Mouse (Mus musculus): ENCODE results near the gene Catsper4. TPM values are rescaled to one million over a fixed set of nuclear protein-coding genes. Genes with fewer than 3 reads are reported as not detected.

Catsper4 gene
- total RNA-seq, 2 experiments from 2014 or later: not detected

DNA sequence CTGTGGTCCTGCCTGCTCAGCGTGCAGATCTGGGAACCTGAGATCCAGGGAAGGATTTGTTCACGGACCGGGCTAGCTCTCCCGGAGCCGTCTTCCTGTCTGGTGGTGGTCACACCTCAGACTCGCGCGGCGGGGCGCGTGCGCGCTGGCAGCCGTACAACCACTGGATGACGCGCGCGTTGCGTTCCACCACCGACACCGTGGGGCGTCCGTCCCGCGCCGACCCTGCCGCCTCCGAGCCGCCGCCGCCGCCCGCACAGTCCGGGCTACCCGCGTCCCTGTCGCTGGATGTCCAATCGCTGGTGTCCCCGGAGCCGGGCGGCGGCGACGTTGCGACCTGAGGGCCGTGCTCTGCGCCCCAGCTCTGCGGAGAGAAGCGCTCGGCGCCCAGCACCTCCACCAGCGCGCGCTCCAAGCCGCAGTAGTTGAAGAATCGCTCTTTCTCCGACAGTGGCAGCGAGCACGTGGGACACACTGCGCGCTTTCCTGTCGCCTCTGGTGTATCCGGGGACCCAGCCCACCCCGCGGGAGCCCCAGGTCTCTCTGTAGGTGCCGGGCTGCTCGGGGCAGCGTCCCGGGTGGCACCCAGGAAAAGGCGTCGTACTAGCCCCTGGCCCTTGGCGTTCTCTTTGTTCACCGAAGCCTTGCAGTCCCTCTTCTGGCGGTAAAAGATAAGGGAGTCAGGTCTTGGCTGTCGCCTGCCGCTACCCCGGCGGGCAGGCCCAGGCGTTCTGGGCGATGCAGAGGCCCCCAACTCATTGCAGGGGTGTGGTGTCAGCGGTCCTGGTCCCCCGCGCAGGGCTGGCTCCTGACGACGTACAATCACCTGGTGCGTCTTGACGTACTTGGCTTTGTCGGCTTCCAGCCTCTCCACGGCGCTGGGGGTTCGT, 24.3 kb upstream of the Catsper4 start:
- no peak for DNase-seq (ENCODE audit: low spot score in 2 of 2)

DNA sequence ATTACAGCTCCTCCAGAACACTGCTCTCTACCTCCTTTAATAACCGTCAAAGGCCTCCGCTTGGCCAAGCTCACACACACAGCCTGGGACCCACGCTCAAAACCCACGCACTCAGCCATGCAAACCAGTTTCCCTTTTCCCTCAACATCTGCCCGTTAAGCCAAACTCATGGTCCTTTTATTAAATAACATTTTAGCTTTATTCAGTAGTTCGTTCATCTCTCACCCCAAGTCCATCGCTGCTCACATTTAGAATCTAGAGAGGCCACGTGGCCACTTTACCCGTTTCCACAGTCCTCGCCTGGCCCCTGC, 23.7 kb upstream of the Catsper4 start:
- no peak for DNase-seq (ENCODE audit: low spot score in 2 of 2)

DNA sequence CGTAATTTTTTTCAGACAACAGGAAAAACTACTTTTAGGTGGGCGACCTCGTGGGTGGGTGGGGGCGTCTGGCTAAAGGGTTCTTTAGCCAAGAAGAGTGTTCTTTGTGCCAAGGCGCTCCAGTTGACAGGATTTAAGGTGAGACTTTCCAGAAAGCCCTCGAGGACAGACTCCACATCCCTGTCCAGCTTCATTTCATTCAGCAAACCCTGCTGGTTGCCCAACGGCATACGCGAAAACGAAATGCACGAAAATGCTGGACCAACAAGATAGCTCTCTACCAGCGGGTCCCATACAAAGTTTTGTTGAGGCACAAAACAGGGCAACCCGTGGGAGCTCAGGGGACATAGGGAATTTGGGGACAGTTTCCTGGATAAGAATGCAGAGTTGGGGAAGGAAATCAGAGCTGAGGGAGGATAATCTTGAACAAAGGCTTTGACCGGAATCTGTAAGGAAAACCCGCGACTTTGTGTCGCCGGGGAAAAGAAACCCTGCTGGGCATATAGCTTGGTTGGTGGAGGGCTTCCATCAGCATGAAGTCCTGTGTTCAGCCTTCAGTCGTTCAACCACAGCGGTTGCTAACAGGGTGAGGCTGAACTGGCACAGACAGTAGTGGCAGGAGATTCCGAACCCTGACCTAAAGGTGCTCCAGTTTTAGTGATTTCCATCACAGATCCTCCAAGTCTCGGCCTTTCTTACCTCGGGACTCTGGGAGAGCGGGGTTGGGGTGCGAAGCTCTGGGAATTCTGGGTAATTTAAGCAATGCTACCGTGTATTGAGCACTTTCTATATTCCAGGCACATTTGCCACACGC, 23.1 kb upstream of the Catsper4 start:
- DNase-seq (ENCODE audit: low spot score in 2 of 2): no peak

- peak; percentile 46 to 55 for DNase-seq (ENCODE audit: low spot score in 2 of 2)
Observed at GRCm38 (mm10) chr4:134249651-134250050, 22.5 kb upstream of the Catsper4 start.

- no peak for DNase-seq (ENCODE audit: low spot score in 2 of 2)
Observed at GRCm38 (mm10) chr4:134246719-134247258, 19.6 kb upstream of the Catsper4 start, which contains the start of gene Gm30191. TSS of gene Gm30191 (plus strand) at chr4:134246935.

DNA sequence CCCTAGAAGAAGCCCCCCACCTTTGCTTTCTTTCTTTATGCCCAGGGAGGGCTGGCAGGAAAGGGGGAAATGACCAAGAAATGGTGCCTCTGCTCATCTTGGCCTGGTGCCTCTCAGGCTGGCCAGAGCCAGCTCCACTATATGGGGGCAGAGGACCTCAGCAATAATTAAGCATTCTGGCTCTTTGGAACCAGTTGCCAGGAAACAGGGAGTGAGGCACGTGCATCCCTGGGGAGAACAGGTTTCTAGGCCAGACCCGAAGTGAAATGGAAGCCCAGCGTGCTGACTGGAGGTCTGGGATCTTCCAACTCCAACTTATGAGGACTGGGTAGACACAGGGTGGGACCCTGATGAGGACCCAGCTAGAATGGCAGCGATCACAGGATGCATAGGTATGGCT, 19.1 kb upstream of the Catsper4 start:
- DNase-seq (ENCODE audit: low spot score in 2 of 2): no peak

DNA sequence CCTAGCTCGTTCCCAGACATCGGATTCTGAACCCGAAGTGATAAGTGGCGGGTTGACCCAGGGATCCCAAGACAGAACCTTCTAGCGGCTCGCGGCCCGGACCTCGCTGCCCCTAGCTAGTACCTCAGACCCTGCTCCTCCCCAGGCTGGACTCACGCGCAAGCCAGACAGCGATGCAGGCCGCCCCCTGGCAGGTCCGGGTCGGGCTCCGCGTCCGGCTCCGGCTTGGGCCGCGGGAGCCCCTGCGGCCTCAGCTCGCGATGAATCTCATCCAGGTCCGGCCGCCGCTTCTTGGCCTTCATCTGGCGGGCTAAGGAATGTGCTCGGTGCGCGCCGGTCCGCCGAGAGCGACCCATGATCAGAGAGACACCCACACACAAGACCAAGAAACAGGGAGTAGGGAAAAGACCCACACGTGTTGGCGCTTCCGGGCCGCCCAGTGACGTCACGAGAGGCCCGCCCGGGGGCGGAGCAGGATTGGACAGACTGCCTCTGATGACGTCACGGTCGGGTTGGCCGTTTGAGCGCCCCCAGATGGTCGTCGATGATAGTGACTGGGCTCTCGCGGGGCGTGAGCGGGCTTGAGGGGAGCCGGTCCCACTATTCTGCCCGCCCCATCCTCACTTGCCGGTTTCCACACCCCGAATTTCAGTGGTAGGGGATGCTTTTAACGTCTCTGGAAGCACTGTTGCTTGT, 18.1 kb upstream of the Catsper4 start, which contains the start of gene Zfp593:
TSS of gene Zfp593 (minus strand) at position 445 of the 696 bp plus-strand sequence.
- DNase-seq (ENCODE audit: low spot score in 2 of 2): peak; percentile 87 to 91

DNA sequence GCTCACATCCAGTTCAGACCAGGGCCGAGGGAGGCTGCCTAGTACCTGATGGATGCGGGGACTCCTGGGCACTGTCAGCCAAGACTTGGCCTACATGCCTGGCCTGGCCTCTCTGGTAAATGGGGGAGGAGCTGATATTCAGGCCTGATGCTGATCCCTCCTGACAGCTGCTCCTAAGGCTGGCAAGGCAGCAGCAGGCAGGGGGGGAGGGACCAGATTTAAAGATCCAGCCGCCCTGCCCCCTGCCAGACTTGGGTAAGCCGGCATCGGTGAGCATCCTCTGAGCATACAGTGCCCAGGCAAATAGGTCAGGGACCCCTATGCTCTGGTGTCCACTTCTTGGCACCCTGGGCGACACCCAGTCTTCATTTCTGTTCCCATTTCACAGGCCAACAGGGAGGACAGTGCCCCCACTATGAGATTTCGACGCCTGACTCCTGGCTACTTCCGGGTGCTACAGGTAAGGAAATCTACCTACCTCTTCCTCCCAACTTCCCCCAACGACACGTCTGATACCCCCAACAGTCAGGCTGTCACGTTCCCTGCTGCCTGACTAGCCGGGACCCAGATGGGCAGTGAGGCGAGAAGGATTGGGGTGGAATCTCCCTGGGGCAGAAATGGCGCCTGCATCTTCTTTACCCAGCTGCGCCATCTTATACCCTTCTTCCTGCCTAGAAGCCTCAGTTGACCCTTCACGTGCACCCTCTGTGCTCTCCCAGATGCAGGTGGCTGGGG, 16.5 kb upstream of the Catsper4 start, which contains the start of gene E130218I03Rik:
TSS of gene E130218I03Rik (plus strand) at position 147 of the 735 bp plus-strand sequence.
- no peak for DNase-seq (ENCODE audit: low spot score in 2 of 2)

GRCm38 (mm10) chr4:134238686-134239085, 11.5 kb upstream of the Catsper4 start:
- DNase-seq (ENCODE audit: low spot score in 2 of 2): no peak

GRCm38 (mm10) chr4:134238279-134238651, 11.1 kb upstream of the Catsper4 start, which contains the start of gene Cnksr1:
TSS of gene Cnksr1 (minus strand) at chr4:134238399.
- DNase-seq (ENCODE audit: low spot score in 2 of 2): peak; percentile 49 to 72

DNA sequence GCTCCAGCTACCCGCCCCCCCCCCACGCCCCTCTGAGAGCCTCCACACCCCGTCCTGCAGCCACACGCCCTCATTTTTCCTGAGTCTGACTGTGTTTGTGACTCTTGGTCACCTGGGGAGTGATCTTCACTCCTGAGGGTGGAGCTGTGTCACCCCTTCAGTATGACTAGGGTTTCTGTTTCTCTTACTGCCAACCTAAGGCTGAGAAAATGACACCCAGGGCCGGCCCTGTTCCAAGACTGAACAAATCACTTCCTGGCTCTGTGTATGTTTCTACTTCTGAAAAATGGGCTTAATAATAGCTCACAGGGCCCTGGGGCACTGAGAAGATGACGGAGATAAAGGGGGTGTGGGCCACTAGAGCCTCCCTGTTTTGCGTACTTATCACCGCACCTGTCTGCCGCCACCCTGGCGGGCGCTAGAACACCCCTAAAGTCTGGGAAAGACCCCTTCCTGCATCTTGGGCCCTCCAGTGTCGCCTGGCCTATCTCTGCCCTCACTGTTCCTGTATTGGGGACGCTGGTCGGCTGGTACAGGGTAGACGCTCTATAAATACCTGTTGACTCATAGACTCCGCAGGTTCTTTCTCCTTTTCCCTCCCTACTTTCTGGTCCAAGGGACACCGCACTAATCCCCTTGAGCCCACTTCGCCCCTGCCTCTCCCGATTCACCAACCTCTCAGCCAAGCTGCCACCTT, 10.5 kb upstream of the Catsper4 start:
- DNase-seq (ENCODE audit: low spot score in 2 of 2): no peak

DNA sequence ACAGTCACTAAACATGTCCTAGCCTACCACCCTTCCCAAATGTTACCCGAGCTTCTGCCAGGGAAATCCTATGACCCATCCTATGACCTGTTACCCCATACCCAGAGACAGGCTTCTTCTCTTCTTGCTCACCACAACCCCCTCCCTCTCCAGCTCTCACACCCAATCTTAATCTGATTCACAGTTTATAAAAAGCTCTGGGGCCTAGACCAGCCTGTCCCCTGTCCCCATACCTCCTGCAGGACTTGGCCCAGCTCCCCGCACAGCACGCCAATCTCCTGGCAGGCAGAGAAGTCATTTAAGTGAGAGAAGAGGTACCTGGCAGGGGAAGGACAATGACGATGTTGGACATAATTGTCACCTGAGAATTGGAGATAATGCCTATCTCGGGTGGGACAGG, 7.7 kb upstream of the Catsper4 start:
- no peak for DNase-seq (ENCODE audit: low spot score in 2 of 2)

DNA sequence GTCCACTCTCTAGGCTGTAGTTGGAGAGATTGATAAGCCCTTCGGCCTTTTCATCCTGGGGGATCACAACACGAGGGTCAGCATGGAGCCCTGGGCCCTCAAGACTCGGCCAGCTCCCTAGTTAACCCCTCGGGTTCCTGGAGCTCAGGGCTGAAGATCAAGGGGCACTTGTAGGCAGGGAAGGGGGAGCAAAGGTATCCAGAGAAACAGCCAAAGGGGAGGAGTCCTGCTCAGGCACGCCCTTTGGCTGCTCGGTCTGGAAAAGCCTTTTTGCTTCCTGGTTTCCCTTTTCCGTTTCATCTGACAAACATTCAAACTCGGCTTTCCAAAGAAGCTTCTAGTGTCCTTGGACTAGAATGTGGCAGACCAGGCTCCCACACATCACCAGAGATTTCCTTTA, 3.2 kb upstream of the Catsper4 start:
- no peak for DNase-seq (ENCODE audit: low spot score in 2 of 2)

DNA sequence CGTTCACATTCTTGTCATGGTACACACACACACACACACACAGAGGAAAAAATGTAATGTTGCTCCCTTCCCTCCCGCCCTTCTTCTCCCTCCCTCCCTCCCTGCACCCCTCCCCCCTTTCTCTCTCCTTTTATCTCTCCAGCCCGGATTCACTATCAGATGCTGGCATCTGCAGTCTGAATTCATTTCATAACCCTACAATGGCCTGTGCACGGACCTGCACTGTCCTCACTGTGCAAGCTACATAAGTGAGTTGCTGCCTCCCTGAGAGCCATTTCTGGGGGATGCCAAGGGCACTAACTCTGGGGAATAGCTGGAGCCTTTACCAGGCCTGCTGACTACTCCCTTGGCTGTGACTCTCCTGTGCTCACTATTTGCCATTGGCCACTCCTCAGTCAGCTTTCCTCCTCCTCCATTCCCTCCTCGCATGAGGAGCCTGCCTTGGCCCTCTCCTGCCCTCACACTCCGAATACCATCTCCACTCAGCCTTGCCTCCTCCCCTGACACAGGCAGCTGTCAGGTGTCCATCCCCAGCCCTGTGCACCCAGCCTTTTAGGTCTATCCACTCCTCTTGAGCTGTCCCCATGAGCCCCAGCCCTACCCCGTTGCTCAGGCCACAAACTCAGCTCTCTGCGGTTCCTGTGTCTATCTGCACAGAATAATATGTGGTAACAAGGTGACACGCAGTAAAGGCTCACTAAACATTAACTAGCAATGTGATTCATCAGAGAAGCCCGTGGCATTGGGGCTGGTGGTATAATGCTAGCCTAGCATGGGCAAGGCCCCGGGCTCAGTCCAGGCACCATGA, 4.2 kb downstream of the Catsper4 start:
- DNase-seq (ENCODE audit: low spot score in 2 of 2): no peak

DNA sequence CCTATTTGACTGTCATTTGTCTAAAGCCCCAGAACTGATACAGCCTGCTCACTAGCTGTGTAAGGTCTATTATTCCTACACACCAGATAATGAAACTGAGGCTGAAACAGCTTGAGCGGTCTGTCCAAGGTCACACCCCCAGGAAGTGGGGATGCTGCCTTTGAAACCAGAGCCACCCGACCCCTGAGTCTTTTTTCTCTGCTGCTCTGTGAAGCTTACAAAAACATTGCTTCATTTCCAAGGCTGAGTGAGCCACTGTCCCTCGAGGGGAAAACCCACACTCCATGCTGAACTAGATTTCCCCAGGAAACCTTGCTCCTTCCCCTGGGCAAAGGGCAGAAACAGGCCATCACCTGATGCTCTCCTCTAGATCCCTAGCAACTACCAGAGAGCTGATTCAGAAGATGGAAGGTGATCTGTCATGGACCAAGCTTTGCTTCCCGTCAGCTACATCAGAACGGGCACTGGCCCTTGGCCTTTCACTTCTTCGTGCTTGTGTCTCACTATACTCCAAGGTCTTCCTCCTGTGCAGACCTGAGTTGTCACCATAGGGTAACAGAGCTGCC, 20.6 kb downstream of the Catsper4 start:
- DNase-seq (ENCODE audit: low spot score in 2 of 2): no peak

DNA sequence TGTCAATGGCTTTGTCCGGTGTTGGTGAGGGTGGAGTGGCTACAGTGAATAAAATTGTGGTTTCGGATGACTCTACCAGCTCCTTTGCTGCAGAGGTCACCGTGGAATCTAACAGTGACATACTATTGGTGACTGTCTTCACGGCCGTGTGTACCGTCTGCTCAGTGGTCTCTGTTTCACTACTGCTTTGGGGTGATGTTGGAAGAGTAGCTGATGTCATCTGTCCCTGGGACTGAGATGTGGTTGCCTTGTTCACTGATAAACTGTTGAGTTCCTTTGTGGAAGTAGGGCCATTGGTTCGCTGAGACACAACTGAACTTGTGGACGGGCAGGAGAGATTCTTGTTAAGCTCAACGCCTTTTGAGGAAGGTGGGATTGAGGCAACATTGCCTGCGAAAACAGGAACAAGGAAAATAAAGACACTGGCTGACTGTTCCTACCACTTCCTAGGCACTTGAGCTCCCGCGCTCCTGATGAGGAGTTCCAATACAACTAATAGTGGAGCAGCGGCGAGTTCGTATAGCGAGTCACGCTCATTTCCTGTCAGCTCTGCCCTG, 23.8 kb downstream of the Catsper4 start:
- no peak for DNase-seq (ENCODE audit: low spot score in 2 of 2)

GRCm38 (mm10) chr4:134202904-134203303, 24.3 kb downstream of the Catsper4 start, which contains the start of gene Gm7534:
TSS of gene Gm7534 (minus strand) at chr4:134203004.
- no peak for DNase-seq (ENCODE audit: low spot score in 2 of 2)

DNA sequence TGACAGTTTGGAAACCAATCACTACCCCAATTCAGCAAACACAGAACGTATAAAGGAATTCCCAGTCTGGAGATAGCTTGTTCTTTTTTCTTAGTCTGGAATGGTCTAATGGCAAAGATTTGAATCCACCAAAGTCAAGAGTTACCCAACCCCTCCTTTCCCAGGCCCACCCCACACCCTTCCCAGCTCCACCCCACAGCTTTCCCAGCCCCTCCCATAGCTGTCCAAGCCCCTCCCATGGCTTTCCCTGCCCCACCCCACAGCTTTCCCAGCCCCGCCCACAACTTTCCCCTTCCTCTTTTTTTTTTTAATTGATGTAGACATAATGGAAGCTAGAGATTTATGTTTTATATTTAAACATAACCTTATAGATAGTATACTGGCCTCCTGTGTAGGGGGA, 27.8 kb downstream of the Catsper4 start:
- no peak for DNase-seq (ENCODE audit: low spot score in 2 of 2)

Measured in adrenal gland, postnatal 4 days (tissue).